ENCODE assay signal across 21 mouse cellular contexts in genomic region chr4:105278161-105278560, GRCm38 (mm10).
DNase-seq lines count a peak whose midpoint lies in the region; TF ChIP-seq lines count a peak whose summit lies in the region.
"Had no signal": no experiment of that assay in that cellular context is flagged by ENCODE, and none has a peak within 500 bp of the region (broad histone marks: within the 10 kb centered on the region; RNA-seq: fewer than 3 reads in every experiment).

No protein-coding gene starts in this region.

- 64% methylated on average over 9 of the region's 9 CpGs for WGBS in heart, adult 2 months

- no peak overlapping the region for H3K9ac ChIP-seq in heart, adult 2 months (ENCODE audit: low read depth, low read length)
- H3K9ac ChIP-seq: embryonic facial prominence, embryonic 13.5 days; forebrain, postnatal 0 days; heart, embryonic 12.5 days; heart, embryonic 15.5 days; hindbrain, embryonic 12.5 days; hindbrain, embryonic 15.5 days had no signal

- no peak for DNase-seq in heart, adult 2 months
- no peak for DNase-seq in heart, postnatal 25 days (ENCODE audit: low spot score)
- DNase-seq in kidney, postnatal 10 days: peak; percentile 4
- no peak for DNase-seq in kidney, adult 9 months
- DNase-seq in R1 (ENCODE audit: low read depth, low spot score): peak; percentile 75
- DNase-seq in ovary, postnatal 10 days (ENCODE audit: low spot score): no peak
- DNase-seq: adrenal gland, adult 2 months; cerebellum, adult 11-12 months; cerebellum, adult 8-10 months; cerebellum, postnatal 10 days; cerebellum, postnatal 36 days; embryo, embryonic 11 days; forebrain, postnatal 0 days had no signal

- H3K27ac ChIP-seq in heart, adult 2 months: peak overlapping the region; percentile 87
- H3K27ac ChIP-seq in brown adipose tissue, adult 24 weeks (replicated peaks; ENCODE audit: low read depth, low read length): peak overlapping the region; percentile 33
- H3K27ac ChIP-seq: embryonic facial prominence, embryonic 10.5 days; embryonic facial prominence, embryonic 13.5 days; hindbrain, embryonic 12.5 days; hindbrain, embryonic 15.5 days had no signal

- intact Hi-C loops in heart, adult 2 months (cut with DNase I): loop anchor here (10.0 kb wide), 1 partner anchor 907 kb away; no protein-coding TSS in a partner anchor
- intact Hi-C loops in heart, postnatal 25 days (cut with DNase I): loop anchor here (2.0 kb wide), 1 partner anchor 85 kb away; no protein-coding TSS in a partner anchor

- no peak for TF ChIP-seq CTCF in heart, adult 2 months (IDR thresholded peaks at IDR 0.05)

- no peaks in the 10 kb centered on the region for H3K36me3 ChIP-seq in heart, adult 2 months (ENCODE audit: control insufficient read depth, insufficient read depth, low read length)
- H3K36me3 ChIP-seq: embryonic facial prominence, embryonic 10.5 days; embryonic facial prominence, embryonic 13.5 days; heart, embryonic 12.5 days; heart, embryonic 15.5 days; hindbrain, embryonic 12.5 days; hindbrain, embryonic 15.5 days had no signal

- no peak overlapping the region for H3K4me3 ChIP-seq in heart, adult 2 months
- H3K4me3 ChIP-seq in brown adipose tissue, adult 24 weeks (ENCODE audit: insufficient read depth, low read depth, low read length): no peak overlapping the region
- H3K4me3 ChIP-seq: embryonic facial prominence, embryonic 10.5 days; embryonic facial prominence, embryonic 13.5 days; erythroblast, embryonic 14.5 days; heart, embryonic 12.5 days; heart, embryonic 15.5 days; hindbrain, embryonic 12.5 days; hindbrain, embryonic 15.5 days had no signal

- TF ChIP-seq EP300 in heart, adult 2 months (IDR thresholded peaks at IDR 0.05; ENCODE audit: insufficient read depth, low read depth, low read length): no peak

- H3K79me2 ChIP-seq in heart, adult 2 months (replicated peaks; ENCODE audit: control insufficient read depth, insufficient read depth, low read length): no peaks in the 10 kb centered on the region

- no peaks in the 10 kb centered on the region for H3K27me3 ChIP-seq in heart, adult 2 months (ENCODE audit: control insufficient read depth, insufficient read depth, low read length)
- H3K27me3 ChIP-seq: embryonic facial prominence, embryonic 13.5 days; heart, embryonic 15.5 days; hindbrain, embryonic 12.5 days; hindbrain, embryonic 15.5 days had no signal

- TF ChIP-seq POLR2A in heart, adult 2 months (IDR thresholded peaks at IDR 0.05; ENCODE audit: insufficient read depth, low read depth, low read length): no peak

- peaks cover 9% of the 10 kb centered on the region for H3K4me1 ChIP-seq in heart, adult 2 months (ENCODE audit: control insufficient read depth, insufficient read depth, low read length)
- H3K4me1 ChIP-seq in brown adipose tissue, adult 24 weeks (ENCODE audit: control insufficient read depth, insufficient read depth, insufficient read length, low read length): peaks cover 24% of the 10 kb centered on the region

Comparison
In these comparisons a context has a peak if more than half of its experiments do, and no peak if none do; other contexts are left out.
1. DNase-seq: peak in kidney, postnatal 10 days (single experiment) and R1 (single experiment); none in heart, adult 2 months (0 of 2), heart, postnatal 25 days (single experiment), kidney, adult 9 months (single experiment) and ovary, postnatal 10 days (single experiment).